Mouse (Mus musculus): ENCODE data around the gene Icam1. TPM values are rescaled to one million over a fixed set of nuclear protein-coding genes. Genes with fewer than 3 reads are reported as not detected.

Gene Icam1
- polyA plus RNA-seq, 1 experiment from 2014 or later, result 76.2 TPM

DNA sequence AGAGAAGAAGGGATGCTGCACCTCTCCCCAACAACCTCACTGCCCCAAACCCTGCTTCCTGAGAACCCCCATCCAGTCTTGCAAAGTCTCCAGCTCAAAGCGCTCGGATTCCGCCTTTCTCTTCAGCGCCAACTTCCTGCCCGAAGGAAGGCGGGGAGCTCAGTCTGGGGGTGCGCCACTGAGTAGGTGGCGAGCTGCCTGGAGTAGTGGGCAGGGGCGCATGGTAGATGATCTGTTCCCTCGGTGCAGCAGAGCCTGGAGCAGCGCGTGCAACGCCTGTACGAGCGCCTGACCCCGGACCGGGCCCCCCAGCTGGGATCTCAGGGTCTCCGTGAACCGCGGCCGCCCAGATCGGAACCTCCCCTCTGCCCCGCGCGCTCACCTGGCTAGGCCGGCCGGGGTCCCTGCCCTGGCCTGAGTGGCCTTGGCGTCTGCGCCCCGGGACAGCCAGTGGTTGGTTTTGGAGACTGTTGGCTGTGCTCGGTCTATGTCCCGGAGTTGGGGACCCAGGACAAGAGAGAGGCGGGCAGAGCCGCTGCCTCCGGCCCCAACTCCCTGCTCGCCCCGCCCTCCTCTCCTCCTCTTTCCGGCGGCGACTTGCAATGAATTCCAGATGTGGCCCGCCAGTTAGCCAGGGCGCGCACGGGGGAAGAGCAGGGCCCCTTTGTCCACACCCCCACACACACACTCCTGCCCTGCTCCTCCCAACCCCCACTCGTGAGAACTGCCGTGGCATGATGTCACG is 39.4 kb upstream of the Icam1 start, which contains the start of gene S1pr2:
TSS of gene S1pr2 (minus strand) at position 566 of the 745 bp plus-strand sequence.
- Histone ChIP-seq H3K9me3 (ENCODE audit: control insufficient read depth, low read length) (no peaks in the 10 kb centered on the region), H3K4me3 (ENCODE audit: low read length) (peak within 1 kb of the TSS; percentile 92), H3K36me3 (ENCODE audit: control insufficient read depth, insufficient read depth, low read length) (no peaks in the 10 kb centered on the region), H3K27ac (ENCODE audit: low read length) (peak within 1 kb of the TSS; percentile 99), H3K9ac (ENCODE audit: low read length) (peak within 1 kb of the TSS; percentile 99), H3K4me2 (ENCODE audit: low read depth, low read length) (peak within 1 kb of the TSS; percentile 83), H3K4me1 (replicated peaks; ENCODE audit: control insufficient read depth, insufficient read depth, low read length) (peaks cover 51% of the 10 kb centered on the region), H3K27me3 (ENCODE audit: control insufficient read depth, insufficient read depth, low read depth, low read length) (no peaks in the 10 kb centered on the region)
- peak; percentile 79 for ATAC-seq (ENCODE audit: low read depth)
- under 1% methylated on average over 44 of the region's 47 CpGs for WGBS

DNA sequence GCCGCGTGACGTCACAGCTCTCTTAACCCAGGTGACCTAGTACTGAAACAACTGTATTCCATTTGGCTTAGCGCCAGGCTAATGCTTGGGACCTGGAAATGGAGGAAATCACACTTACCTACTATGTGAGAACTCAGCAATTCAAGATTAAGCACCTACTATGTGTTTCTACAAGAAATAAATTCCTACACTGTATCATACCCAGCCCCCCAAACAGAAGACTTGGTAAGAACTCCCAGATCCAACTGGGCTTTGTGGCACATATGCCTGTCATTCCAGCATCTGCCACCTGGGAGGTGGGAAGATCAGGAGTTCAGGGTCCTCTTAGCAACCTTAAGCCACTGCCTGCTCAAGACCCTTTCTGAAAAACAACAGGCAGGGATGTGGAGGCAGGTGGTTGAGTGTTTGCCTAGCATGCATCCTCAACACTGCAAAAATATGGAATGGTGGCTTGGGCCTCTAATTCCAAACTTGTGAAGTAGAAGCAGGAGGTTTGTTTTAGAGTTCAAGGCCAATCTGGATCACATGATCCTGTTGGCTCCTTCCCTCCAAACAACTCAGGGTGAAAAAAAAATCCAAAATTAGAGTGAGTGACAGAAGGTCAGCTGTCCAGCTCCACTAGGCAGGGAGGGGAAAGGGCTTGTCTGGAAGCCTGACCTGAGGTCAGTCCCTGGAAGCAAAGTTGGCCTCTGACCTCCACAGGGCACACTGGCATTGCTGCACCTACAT is 38.7 kb upstream of the Icam1 start:
- ATAC-seq (ENCODE audit: low read depth), result no peak
- Histone ChIP-seq H3K4me3 (ENCODE audit: low read length) (peak overlapping the region; percentile 92), H3K27ac (ENCODE audit: low read length) (peak overlapping the region; percentile 99), H3K9ac (ENCODE audit: low read length) (peak overlapping the region; percentile 99), H3K4me1 (replicated peaks; ENCODE audit: control insufficient read depth, insufficient read depth, low read length) (peaks cover 46% of the 10 kb centered on the region), H3K27me3 (ENCODE audit: control insufficient read depth, insufficient read depth, low read depth, low read length) (no peaks in the 10 kb centered on the region), H3K4me2 (ENCODE audit: low read depth, low read length) (peak overlapping the region; percentile 83), H3K9me3 (ENCODE audit: control insufficient read depth, low read length) (no peaks in the 10 kb centered on the region), H3K36me3 (ENCODE audit: control insufficient read depth, insufficient read depth, low read length) (no peaks in the 10 kb centered on the region)
- 0% methylated on average over 4 of the region's 4 CpGs for WGBS

DNA sequence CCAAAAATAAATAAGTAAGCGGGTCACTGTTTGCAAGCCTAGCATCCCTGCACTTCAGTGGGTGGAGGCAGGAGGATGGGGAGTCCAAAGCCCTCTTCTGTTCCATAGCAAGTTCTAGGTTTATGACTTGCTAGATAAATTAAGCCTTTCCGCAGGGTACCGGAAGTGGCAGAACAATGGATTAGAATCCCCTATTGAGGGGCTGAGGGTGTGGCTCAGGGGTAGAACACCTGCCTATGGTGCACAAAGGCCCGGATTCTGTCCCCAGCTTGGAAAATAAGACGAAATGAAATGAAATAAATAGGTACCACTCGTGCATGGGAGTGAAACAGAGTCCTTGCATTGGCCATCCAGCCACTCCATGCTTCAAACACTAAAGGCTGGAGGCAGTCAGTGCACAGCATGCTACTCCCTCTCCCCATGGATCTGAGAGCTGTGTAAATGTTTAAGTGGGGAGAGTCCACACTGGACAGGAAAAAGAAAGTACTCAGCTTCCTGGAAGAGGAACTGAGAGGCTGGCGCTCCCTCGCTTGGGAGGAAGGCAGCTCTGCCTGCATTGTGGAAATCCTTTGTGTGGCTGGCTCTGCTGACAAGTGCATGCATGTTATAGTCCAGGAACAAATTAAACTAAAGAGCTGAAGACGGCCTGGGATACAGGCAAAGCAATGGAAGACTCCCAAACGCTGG is 37.2 kb upstream of the Icam1 start:
- Histone ChIP-seq H3K9ac (ENCODE audit: low read length) (no peak overlapping the region), H3K4me2 (ENCODE audit: low read depth, low read length) (peak overlapping the region; percentile 16; the same call in 1 of the 2 replicates), H3K27me3 (ENCODE audit: control insufficient read depth, insufficient read depth, low read depth, low read length) (no peaks in the 10 kb centered on the region), H3K9me3 (ENCODE audit: control insufficient read depth, low read length) (no peaks in the 10 kb centered on the region), H3K4me3 (ENCODE audit: low read length) (no peak overlapping the region), H3K27ac (ENCODE audit: low read length) (peak overlapping the region; percentile 88), H3K36me3 (ENCODE audit: control insufficient read depth, insufficient read depth, low read length) (no peaks in the 10 kb centered on the region), H3K4me1 (replicated peaks; ENCODE audit: control insufficient read depth, insufficient read depth, low read length) (peaks cover 38% of the 10 kb centered on the region)
- ATAC-seq (ENCODE audit: low read depth), result no peak
- 35% methylated on average over 10 of the region's 10 CpGs for WGBS

DNA sequence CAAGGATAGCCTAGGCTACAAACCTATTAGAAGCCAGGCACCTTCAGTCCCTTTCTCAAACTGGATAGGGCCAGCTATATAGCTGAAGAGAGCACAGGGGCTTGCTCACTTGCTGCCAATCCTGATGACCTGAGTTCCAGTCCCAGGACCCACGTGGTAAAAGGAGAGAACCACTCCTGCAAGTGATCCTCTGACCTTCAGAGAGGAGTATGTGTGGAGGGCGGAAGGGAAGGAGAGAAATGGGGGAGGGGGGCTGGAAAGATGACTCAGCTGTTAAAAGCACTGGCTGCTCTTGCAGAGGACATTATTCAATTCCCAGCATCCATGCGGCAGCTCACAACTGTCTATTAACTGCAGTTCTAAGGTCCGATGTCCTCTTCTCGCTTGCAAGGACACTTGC is 36.6 kb upstream of the Icam1 start:
- H3K27me3 ChIP-seq (ENCODE audit: control insufficient read depth, insufficient read depth, low read depth, low read length), result no peaks in the 10 kb centered on the region
- H3K4me3 ChIP-seq (ENCODE audit: low read length), result no peak overlapping the region
- H3K4me2 ChIP-seq (ENCODE audit: low read depth, low read length), result no peak overlapping the region
- no peak overlapping the region for H3K9ac ChIP-seq (ENCODE audit: low read length)
- H3K36me3 ChIP-seq (ENCODE audit: control insufficient read depth, insufficient read depth, low read length), result no peaks in the 10 kb centered on the region
- peaks cover 33% of the 10 kb centered on the region for H3K4me1 ChIP-seq (replicated peaks; ENCODE audit: control insufficient read depth, insufficient read depth, low read length)
- ATAC-seq (ENCODE audit: low read depth), result no peak
- no peaks in the 10 kb centered on the region for H3K9me3 ChIP-seq (ENCODE audit: control insufficient read depth, low read length)
- WGBS, result 43% methylated on average over 5 of the region's 5 CpGs
- peak overlapping the region; percentile 88 for H3K27ac ChIP-seq (ENCODE audit: low read length)

DNA sequence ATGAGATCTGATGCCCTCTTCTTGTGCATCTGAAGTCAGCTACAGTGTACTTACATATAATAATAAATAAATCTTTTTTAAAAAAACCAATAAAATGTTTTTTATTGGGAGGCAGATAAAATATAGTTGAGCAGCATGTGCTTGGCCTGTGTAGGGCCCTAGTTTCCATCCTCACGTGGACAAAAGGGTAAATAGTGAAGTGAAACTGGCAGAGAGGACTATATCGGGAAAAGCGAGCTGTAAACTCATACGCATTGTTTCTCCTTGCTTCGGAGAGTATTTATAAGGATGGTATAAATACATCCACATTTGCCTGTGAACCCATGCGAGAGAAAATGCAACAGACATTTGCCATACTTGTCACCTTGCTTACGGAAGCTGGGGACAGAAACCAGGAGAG is 36.0 kb upstream of the Icam1 start:
- Histone ChIP-seq H3K4me3 (ENCODE audit: low read length) (no peak overlapping the region), H3K27ac (ENCODE audit: low read length) (no peak overlapping the region), H3K4me1 (replicated peaks; ENCODE audit: control insufficient read depth, insufficient read depth, low read length) (peaks cover 27% of the 10 kb centered on the region), H3K36me3 (ENCODE audit: control insufficient read depth, insufficient read depth, low read length) (no peaks in the 10 kb centered on the region), H3K27me3 (ENCODE audit: control insufficient read depth, insufficient read depth, low read depth, low read length) (no peaks in the 10 kb centered on the region), H3K9me3 (ENCODE audit: control insufficient read depth, low read length) (no peaks in the 10 kb centered on the region), H3K9ac (ENCODE audit: low read length) (no peak overlapping the region), H3K4me2 (ENCODE audit: low read depth, low read length) (no peak overlapping the region)
- 78% methylated on average over 7 of the region's 7 CpGs for WGBS
- ATAC-seq (ENCODE audit: low read depth), result no peak

DNA sequence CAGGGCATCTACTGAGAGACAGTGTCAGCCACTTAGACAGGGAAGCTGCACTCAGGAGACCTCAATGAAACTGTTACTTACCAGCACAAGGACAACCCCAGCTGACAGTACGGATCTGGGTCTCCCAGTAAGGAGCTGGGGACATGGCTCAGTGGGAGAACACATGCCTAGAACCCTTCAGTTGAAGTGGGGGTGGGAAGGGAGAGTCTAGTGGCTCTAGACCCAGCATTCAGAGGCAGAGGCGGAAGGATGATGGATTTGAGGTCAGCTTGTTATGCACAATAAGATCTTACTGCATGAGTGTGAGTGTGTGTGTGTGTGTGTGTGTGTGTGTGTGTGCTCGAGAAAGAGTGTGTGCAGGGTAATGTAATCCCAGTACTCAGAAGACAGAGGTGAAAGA is 33.6 kb upstream of the Icam1 start:
- Histone ChIP-seq H3K9me3 (ENCODE audit: control insufficient read depth, low read length) (no peaks in the 10 kb centered on the region), H3K27ac (ENCODE audit: low read length) (no peak overlapping the region), H3K27me3 (ENCODE audit: control insufficient read depth, insufficient read depth, low read depth, low read length) (no peaks in the 10 kb centered on the region), H3K4me1 (replicated peaks; ENCODE audit: control insufficient read depth, insufficient read depth, low read length) (peaks cover 24% of the 10 kb centered on the region), H3K36me3 (ENCODE audit: control insufficient read depth, insufficient read depth, low read length) (no peaks in the 10 kb centered on the region), H3K4me2 (ENCODE audit: low read depth, low read length) (no peak overlapping the region), H3K9ac (ENCODE audit: low read length) (no peak overlapping the region), H3K4me3 (ENCODE audit: low read length) (no peak overlapping the region)
- 54% methylated on average over 3 of the region's 3 CpGs for WGBS
- no peak for ATAC-seq (ENCODE audit: low read depth)

DNA sequence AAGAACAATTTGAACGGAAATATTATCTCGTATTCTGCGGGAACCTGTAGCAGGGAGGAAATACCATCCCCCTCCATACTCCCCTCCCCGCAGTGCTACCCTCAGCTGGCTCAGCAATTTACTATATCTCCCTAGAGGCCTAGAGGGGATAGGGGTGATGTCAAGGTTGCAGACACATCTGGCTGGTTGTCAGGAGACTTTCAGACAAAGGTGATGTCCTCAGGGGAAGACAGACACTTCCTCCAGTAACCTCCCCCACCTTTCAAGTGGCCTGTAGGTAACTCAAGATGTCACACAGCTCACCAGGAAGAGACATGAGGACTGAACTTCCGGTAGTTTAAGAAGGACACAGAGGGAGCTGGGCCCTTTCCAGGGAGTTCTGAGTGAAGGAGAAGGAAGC is 32.6 kb upstream of the Icam1 start:
- Histone ChIP-seq H3K4me3 (ENCODE audit: low read length) (no peak overlapping the region), H3K9me3 (ENCODE audit: control insufficient read depth, low read length) (no peaks in the 10 kb centered on the region), H3K36me3 (ENCODE audit: control insufficient read depth, insufficient read depth, low read length) (no peaks in the 10 kb centered on the region), H3K4me2 (ENCODE audit: low read depth, low read length) (no peak overlapping the region), H3K27me3 (ENCODE audit: control insufficient read depth, insufficient read depth, low read depth, low read length) (no peaks in the 10 kb centered on the region), H3K9ac (ENCODE audit: low read length) (no peak overlapping the region), H3K4me1 (replicated peaks; ENCODE audit: control insufficient read depth, insufficient read depth, low read length) (peaks cover 30% of the 10 kb centered on the region), H3K27ac (ENCODE audit: low read length) (no peak overlapping the region)
- WGBS, result 31% methylated on average over 5 of the region's 5 CpGs
- no peak for ATAC-seq (ENCODE audit: low read depth)

DNA sequence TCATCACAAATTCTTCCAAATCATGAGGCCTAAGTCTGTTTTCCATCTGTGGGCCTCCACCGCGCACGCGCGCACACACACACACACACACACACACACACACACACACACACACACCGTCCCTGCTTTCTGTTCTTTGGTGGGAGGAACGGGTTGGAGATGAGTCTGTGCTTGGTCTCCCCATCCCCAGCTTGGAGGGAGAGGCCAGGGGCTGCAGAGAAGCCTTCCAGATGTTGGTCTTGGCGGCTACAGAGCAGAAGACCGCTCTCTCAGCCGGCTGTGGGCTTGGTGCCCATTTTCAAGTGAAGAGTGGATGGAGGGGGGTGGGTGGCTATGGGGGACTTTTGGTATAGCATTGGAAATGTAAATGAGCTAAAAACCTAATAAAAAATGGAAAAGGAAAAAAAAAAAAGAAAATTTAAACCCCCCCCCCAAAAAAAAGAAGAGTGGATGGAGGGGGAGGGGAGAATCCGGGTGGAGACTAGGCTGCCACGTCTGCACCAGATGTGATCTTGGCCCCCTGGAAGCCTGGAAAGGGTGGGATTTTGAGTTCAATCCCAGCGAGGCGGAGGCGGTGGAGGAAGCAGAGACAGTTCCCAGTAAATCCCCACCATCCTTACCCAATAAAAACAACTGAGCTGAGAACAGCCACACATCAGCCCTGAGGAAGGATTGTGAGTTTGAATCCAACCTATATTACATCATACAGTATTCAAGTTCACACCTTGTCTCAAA is 28.7 kb upstream of the Icam1 start:
- 37% methylated on average over 15 of the region's 15 CpGs for WGBS
- ATAC-seq (ENCODE audit: low read depth), result peak; percentile 91
- no peak overlapping the region for H3K4me3 ChIP-seq (ENCODE audit: low read length)
- H3K9ac ChIP-seq (ENCODE audit: low read length), result no peak overlapping the region
- H3K36me3 ChIP-seq (ENCODE audit: control insufficient read depth, insufficient read depth, low read length), result no peaks in the 10 kb centered on the region
- H3K27ac ChIP-seq (ENCODE audit: low read length), result peak overlapping the region; percentile 84
- H3K9me3 ChIP-seq (ENCODE audit: control insufficient read depth, low read length), result no peaks in the 10 kb centered on the region
- no peak overlapping the region for H3K4me2 ChIP-seq (ENCODE audit: low read depth, low read length)
- no peaks in the 10 kb centered on the region for H3K27me3 ChIP-seq (ENCODE audit: control insufficient read depth, insufficient read depth, low read depth, low read length)
- H3K4me1 ChIP-seq (replicated peaks; ENCODE audit: control insufficient read depth, insufficient read depth, low read length), result peaks cover 48% of the 10 kb centered on the region
